Mouse (Mus musculus) megakaryocyte, embryonic 14.5 days (primary cell): ENCODE measurements around the gene Myo1e.

Experiments used
- FLI1 ChIP-seq: IDR thresholded peaks from 2 replicates; pipeline ENCODE4 v1.6.1; 2012; ENCODE audit warnings: low read length, inconsistent platforms, mixed read lengths
- GATA1 ChIP-seq: IDR thresholded peaks from 3 replicates; pipeline ENCODE4 v1.6.1; 2012; ENCODE audit warnings: mixed read lengths, low read length, inconsistent platforms, borderline replicate concordance

DNA sequence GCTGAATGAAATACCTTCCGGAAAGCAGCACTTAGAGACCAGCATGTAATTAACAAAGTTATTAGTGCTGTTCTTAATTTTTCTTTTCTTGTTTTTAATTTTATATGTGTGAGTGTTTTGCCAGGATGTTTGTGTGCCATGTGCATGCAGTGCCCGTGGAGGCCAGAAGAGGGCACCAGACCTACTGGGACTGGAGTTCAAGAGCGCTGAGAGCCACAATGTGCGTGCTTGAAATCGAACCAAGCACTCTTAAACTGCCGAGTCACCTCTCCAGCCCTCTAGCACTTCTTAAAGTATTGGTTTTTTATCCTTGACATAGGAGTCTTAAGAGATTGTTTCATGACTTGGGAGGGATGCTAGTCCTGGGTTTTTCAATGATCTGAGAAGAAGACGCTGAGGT lies 38.2 kb upstream of the Myo1e start:
- TF ChIP-seq GATA1 (no peak), FLI1 (no peak)
